Mouse (Mus musculus) liver, embryonic 14.5 days (tissue): ENCODE measurements at regions not wholly inside any gene's neighbourhood (a gene's known extent, or its start where the extent isn't known, plus 50 kb on each side); places are given as distances from the start of the nearest gene placed in this dataset.

Experiments used
- CTCF ChIP-seq: IDR thresholded peaks from 2 replicates; pipeline ENCODE4 v1.5.1; 2016; ENCODE audit warnings: antibody characterized with exemption, low read depth, control low read depth
- EP300 ChIP-seq: IDR thresholded peaks from 2 replicates; pipeline ENCODE4 v1.6.1; 2016; ENCODE audit warnings: antibody characterized with exemption, low read depth

DNA sequence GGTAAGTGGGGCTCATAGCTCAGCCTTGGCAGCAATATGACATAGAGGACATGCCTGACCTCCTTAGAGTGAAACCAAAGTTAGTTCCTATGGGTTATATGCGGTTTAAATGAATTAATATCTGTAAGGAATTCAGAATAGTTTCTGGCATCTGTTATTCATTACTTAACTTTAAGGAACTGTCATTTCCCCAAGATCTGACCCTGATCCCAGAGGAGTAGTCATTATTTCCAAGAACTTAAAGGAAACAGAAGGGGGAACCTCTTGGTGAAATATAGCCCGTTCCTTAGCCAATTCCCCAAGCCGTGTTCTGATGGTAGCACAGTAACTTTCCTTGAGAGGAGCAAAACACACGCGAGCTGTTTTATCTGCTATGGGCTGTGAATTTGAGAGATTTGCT is 85.9 kb upstream of the Atp5g3 start:
- TF ChIP-seq CTCF (no peak), EP300 (no peak)
